Mouse (Mus musculus) hindbrain, embryonic 12.5 days (tissue): ENCODE measurements at regions not wholly inside any gene's neighbourhood (a gene's known extent, or its start where the extent isn't known, plus 50 kb on each side); places are given as distances from the start of the nearest gene placed in this dataset.

Experiments used
- ATAC-seq: fragments of 200-750 bp; cut with Nextera tagmentation; 2 replicates; pipeline ENCODE4 v1.8.0; 2017; ENCODE audit warnings: moderate TSS enrichment; ENCODE audit not compliant: low FRiP score
- H3K27ac ChIP-seq: fragments of 300-500 bp; sonication (generic); 2 replicates; pipeline ENCODE4 v1.5.1; 2016; ENCODE audit warnings: mild to moderate bottlenecking
- H3K27me3 ChIP-seq: fragments of 300-500 bp; sonication (generic); 2 replicates; pipeline ENCODE4 v1.6.1; 2016; ENCODE audit warnings: mild to moderate bottlenecking
- H3K36me3 ChIP-seq: fragments of 300-500 bp; sonication (generic); 2 replicates; pipeline ENCODE4 v1.6.1; 2016; ENCODE audit warnings: mild to moderate bottlenecking
- H3K4me1 ChIP-seq: fragments of 300-500 bp; sonication (generic); 2 replicates; pipeline ENCODE4 v1.6.1; 2016
- H3K4me2 ChIP-seq: fragments of 300-500 bp; sonication (generic); replicated peaks from 2 replicates; pipeline ENCODE4 v1.6.1; 2016; ENCODE audit warnings: mild to moderate bottlenecking
- H3K4me3 ChIP-seq: fragments of 300-500 bp; sonication (generic); 2 replicates; pipeline ENCODE4 v1.5.1; 2016; ENCODE audit warnings: mild to moderate bottlenecking
- H3K9ac ChIP-seq: fragments of 300-500 bp; sonication (generic); 2 replicates; pipeline ENCODE4 v1.6.1; 2016; ENCODE audit warnings: mild to moderate bottlenecking, moderate library complexity
- H3K9me3 ChIP-seq: fragments of 300-500 bp; sonication (generic); replicated peaks from 2 replicates; pipeline ENCODE4 v1.6.1; 2016; ENCODE audit warnings: mild to moderate bottlenecking
- WGBS: fragments of 180-500 bp; shearing (Covaris S2); methylation state at CpG from one replicate; pipeline ENCODE4 v1.1.7; 2016; 5-methylcytosine and 5-hydroxymethylcytosine counted together

GRCm38 (mm10) chr3:9345885-9346284 lies 264.0 kb downstream of the Zfp704 start:
- H3K4me1 ChIP-seq, result peaks cover 29% of the 10 kb centered on the region
- H3K4me3 ChIP-seq, result no peak overlapping the region; the same call in 1 of the 2 replicates
- H3K27ac ChIP-seq, result no peak overlapping the region
- H3K9me3 ChIP-seq, result no peaks in the 10 kb centered on the region
- H3K27me3 ChIP-seq, result peaks cover 18% of the 10 kb centered on the region
- H3K4me2 ChIP-seq, result peak overlapping the region; percentile 97
- no peak overlapping the region for H3K9ac ChIP-seq
- WGBS, result 16% methylated on average over 9 of the region's 9 CpGs
- ATAC-seq, result no peak
- no peaks in the 10 kb centered on the region for H3K36me3 ChIP-seq

GRCm38 (mm10) chr3:9343586-9343985 lies 266.3 kb downstream of the Zfp704 start:
- Histone ChIP-seq H3K4me2 (no peak overlapping the region), H3K4me3 (no peak overlapping the region), H3K4me1 (peaks cover 34% of the 10 kb centered on the region), H3K9me3 (no peaks in the 10 kb centered on the region), H3K27me3 (peaks cover 12% of the 10 kb centered on the region), H3K36me3 (no peaks in the 10 kb centered on the region), H3K9ac (no peak overlapping the region), H3K27ac (no peak overlapping the region)
- WGBS, result 1% methylated on average over 4 of the region's 4 CpGs
- no peak for ATAC-seq

- WGBS, result 81% methylated on average over 3 of the region's 3 CpGs
- Histone ChIP-seq H3K4me1 (peaks cover 27% of the 10 kb centered on the region), H3K27me3 (peaks cover 11% of the 10 kb centered on the region), H3K36me3 (no peaks in the 10 kb centered on the region), H3K9ac (no peak overlapping the region), H3K4me2 (no peak overlapping the region), H3K4me3 (no peak overlapping the region), H3K9me3 (no peaks in the 10 kb centered on the region), H3K27ac (no peak overlapping the region)
- ATAC-seq, result no peak
Observed at GRCm38 (mm10) chr3:9342167-9342566, 267.7 kb downstream of the Zfp704 start.

GRCm38 (mm10) chr3:9341657-9342056 lies 268.2 kb downstream of the Zfp704 start:
- H3K9me3 ChIP-seq, result no peaks in the 10 kb centered on the region
- H3K4me3 ChIP-seq, result no peak overlapping the region
- no peak overlapping the region for H3K9ac ChIP-seq
- H3K27ac ChIP-seq, result no peak overlapping the region
- peaks cover 27% of the 10 kb centered on the region for H3K4me1 ChIP-seq
- no peaks in the 10 kb centered on the region for H3K36me3 ChIP-seq
- no peak for ATAC-seq
- no peak overlapping the region for H3K4me2 ChIP-seq
- WGBS, result 47% methylated on average over 5 of the region's 5 CpGs
- H3K27me3 ChIP-seq, result peaks cover 11% of the 10 kb centered on the region

GRCm38 (mm10) chr3:9341244-9341643 lies 268.6 kb downstream of the Zfp704 start:
- no peak overlapping the region for H3K27ac ChIP-seq
- peaks cover 11% of the 10 kb centered on the region for H3K27me3 ChIP-seq
- H3K4me2 ChIP-seq, result peak overlapping the region; percentile 59; the same call in 1 of the 2 replicates
- WGBS, result 27% methylated on average over 4 of the region's 4 CpGs
- no peaks in the 10 kb centered on the region for H3K36me3 ChIP-seq
- H3K4me1 ChIP-seq, result peaks cover 24% of the 10 kb centered on the region
- no peak for ATAC-seq
- no peaks in the 10 kb centered on the region for H3K9me3 ChIP-seq
- H3K9ac ChIP-seq, result no peak overlapping the region
- no peak overlapping the region for H3K4me3 ChIP-seq

GRCm38 (mm10) chr3:9340788-9341187 lies 269.1 kb downstream of the Zfp704 start:
- peak; percentile 78 for ATAC-seq
- Histone ChIP-seq H3K36me3 (no peaks in the 10 kb centered on the region), H3K4me3 (peak overlapping the region; percentile 29), H3K27me3 (peaks cover 10% of the 10 kb centered on the region), H3K9me3 (no peaks in the 10 kb centered on the region), H3K4me1 (peaks cover 21% of the 10 kb centered on the region), H3K4me2 (peak overlapping the region; percentile 59), H3K27ac (no peak overlapping the region), H3K9ac (peak overlapping the region; percentile 50)
- WGBS, result 2% methylated on average over 15 of the region's 15 CpGs

- Histone ChIP-seq H3K36me3 (no peaks in the 10 kb centered on the region), H3K9ac (peak overlapping the region; percentile 50), H3K27me3 (peaks cover 7% of the 10 kb centered on the region), H3K4me3 (peak overlapping the region; percentile 29; the same call in 1 of the 2 replicates), H3K4me1 (peaks cover 21% of the 10 kb centered on the region), H3K4me2 (peak overlapping the region; percentile 59), H3K27ac (no peak overlapping the region), H3K9me3 (no peaks in the 10 kb centered on the region)
- WGBS, result 28% methylated on average over 4 of the region's 4 CpGs
- ATAC-seq, result peak; percentile 53; the same call in 1 of the 2 replicates
Observed at GRCm38 (mm10) chr3:9340344-9340743, 269.5 kb downstream of the Zfp704 start.

- no peak overlapping the region for H3K27ac ChIP-seq
- ATAC-seq, result no peak
- peaks cover 2% of the 10 kb centered on the region; the same call in 1 of the 2 replicates for H3K27me3 ChIP-seq
- H3K4me1 ChIP-seq, result peaks cover 26% of the 10 kb centered on the region
- no peak overlapping the region for H3K4me3 ChIP-seq
- no peak overlapping the region for H3K4me2 ChIP-seq
- no peaks in the 10 kb centered on the region for H3K9me3 ChIP-seq
- H3K9ac ChIP-seq, result no peak overlapping the region
- 79% methylated on average over 4 of the region's 4 CpGs for WGBS
- H3K36me3 ChIP-seq, result no peaks in the 10 kb centered on the region
Observed at GRCm38 (mm10) chr3:9339669-9340068, 270.2 kb downstream of the Zfp704 start.

GRCm38 (mm10) chr3:9335580-9335979 lies 274.3 kb downstream of the Zfp704 start:
- no peak for ATAC-seq
- no peaks in the 10 kb centered on the region for H3K36me3 ChIP-seq
- WGBS, result 38% methylated on average over 4 of the region's 4 CpGs

More at GRCm38 (mm10) chr3:9335580-9335979, 274.3 kb downstream of the Zfp704 start:
- Histone ChIP-seq H3K27ac (no peak overlapping the region), H3K9me3 (no peaks in the 10 kb centered on the region), H3K4me1 (peaks cover 14% of the 10 kb centered on the region), H3K4me2 (no peak overlapping the region), H3K27me3 (peaks cover 2% of the 10 kb centered on the region; the same call in 1 of the 2 replicates), H3K9ac (no peak overlapping the region), H3K4me3 (no peak overlapping the region)
